Mouse (Mus musculus): ENCODE data around the gene Acnat2.
"Not testable (repeated sequence)": the region's sequence is repeated elsewhere in the genome, so short reads cannot be mapped to it uniquely, and the experiment has no call there.

The Acnat2 gene

GRCm38 (mm10) chr4:49407957-49408356 is at the start of gene Acnat2:
Gene Acnat2, minus strand, starts transcription at chr4:49408151.
- DNase-seq (ENCODE audit: low read depth) = not testable (repeated sequence)

GRCm38 (mm10) chr4:49456171-49456570 is 48.2 kb upstream of the Acnat2 start:
- DNase-seq (ENCODE audit: low read depth) = no peak

- no peak for DNase-seq (ENCODE audit: low read depth)
Measured at GRCm38 (mm10) chr4:49451848-49452551, 44.0 kb upstream of the Acnat2 start.

GRCm38 (mm10) chr4:49451133-49451847 is 43.3 kb upstream of the Acnat2 start:
- not testable (repeated sequence) for DNase-seq (ENCODE audit: low read depth)

- DNase-seq (ENCODE audit: low read depth) = not testable (repeated sequence)
Measured at GRCm38 (mm10) chr4:49436968-49437367, 29.0 kb upstream of the Acnat2 start.

GRCm38 (mm10) chr4:49410151-49410550 is 2.2 kb upstream of the Acnat2 start:
- DNase-seq (ENCODE audit: low read depth) = not testable (repeated sequence)

- DNase-seq (ENCODE audit: low read depth) = no peak
Measured at GRCm38 (mm10) chr4:49386873-49387272, 21.1 kb downstream of the Acnat2 start.

GRCm38 (mm10) chr4:49383576-49384318 is 24.2 kb downstream of the Acnat2 start:
- not testable (repeated sequence) for DNase-seq (ENCODE audit: low read depth)

- not testable (repeated sequence) for DNase-seq (ENCODE audit: low read depth)
Measured at GRCm38 (mm10) chr4:49368046-49368445, 39.9 kb downstream of the Acnat2 start.

GRCm38 (mm10) chr4:49357097-49357496 is 50.9 kb downstream of the Acnat2 start:
- no peak for DNase-seq (ENCODE audit: low read depth)

GRCm38 (mm10) chr4:49350470-49350869 is 57.5 kb downstream of the Acnat2 start:
- DNase-seq (ENCODE audit: low read depth) = no peak

GRCm38 (mm10) chr4:49348677-49349076 is 59.3 kb downstream of the Acnat2 start:
- no peak for DNase-seq (ENCODE audit: low read depth)

- not testable (repeated sequence) for DNase-seq (ENCODE audit: low read depth)
Measured at GRCm38 (mm10) chr4:49348001-49348400, 60.0 kb downstream of the Acnat2 start.

GRCm38 (mm10) chr4:49340091-49340490 is 67.9 kb downstream of the Acnat2 start:
- not testable (repeated sequence) for DNase-seq (ENCODE audit: low read depth)

- DNase-seq (ENCODE audit: low read depth) = not testable (repeated sequence)
Measured at GRCm38 (mm10) chr4:49337949-49338348, 70.0 kb downstream of the Acnat2 start.
